Mouse (Mus musculus): ENCODE measurements around the gene Coro7.

- TF ChIP-seq GATA1 (IDR thresholded peaks at IDR 0.05; ENCODE audit: borderline replicate concordance, low read length) (no peak), FLI1 (IDR thresholded peaks at IDR 0.05; ENCODE audit: low read length) (no peak)
Observed at GRCm38 (mm10) chr16:4594814-4595526, 84.6 kb downstream of the Coro7 start.
